Mouse (Mus musculus) Patski (cell line): ENCODE measurements around the gene Mrgpra2a. TPM values are rescaled to one million over a fixed set of nuclear protein-coding genes. Genes with fewer than 3 reads are reported as not detected.
"Not testable (repeated sequence)": the region's sequence is repeated elsewhere in the genome, so short reads cannot be mapped to it uniquely, and the experiment has no call there.

ENCODE experiments used
- ATAC-seq: fragments of 100-300 bp; one replicate; pipeline ENCODE4 v1.8.0; 2021
- CTCF ChIA-PET: fragments of 350-600 bp; sonication (Branson Sonifier 250); formaldehyde crosslinking; loops from one replicate; lab custom pipeline; 2022; ENCODE audit warnings: inconsistent platforms; lab: Charles Lee
- POLR2A ChIA-PET: fragments of 350-600 bp; sonication (Branson Sonifier 250); formaldehyde crosslinking; loops from one replicate; lab custom pipeline; 2022; ENCODE audit warnings: antibody characterized with exemption, inconsistent platforms; lab: Charles Lee
- DNase-seq: peaks from one replicate; pipeline ENCODE4 v3.0.0-alpha.2; 2011; ENCODE audit warnings: low read depth, low spot score
- H3K27me3 ChIP-seq: fragments of 371-371 bp; one replicate; pipeline ENCODE4 v1.5.1; 2021
- CTCF ChIP-seq: fragments of 100-300 bp; IDR thresholded peaks from one replicate; pipeline ENCODE4 v1.5.1; 2021
- in situ Hi-C: fragments of 300-500 bp; cut with MboI; formaldehyde crosslinking; loops from 3 replicates; pipeline ENCODE4 v1.11.1; 2018; ENCODE audit warnings: low pct_unique_long_range_greater_than_20kb, mixed read lengths
- polyA plus RNA-seq: library from polyadenylated mRNA; unstranded; gene quantifications from one replicate; pipeline ENCODE4 v1.2.3, GENCODE M21; 2021

Mrgpra2a gene
- polyA plus RNA-seq: not detected

- ATAC-seq, H3K27me3 ChIP-seq, CTCF ChIA-PET, DNase-seq, in situ Hi-C loops, POLR2A ChIA-PET: not testable (repeated sequence)
These were observed at the start of gene Mrgpra2a for GRCm38 (mm10) chr7:47452015-47452414. Gene Mrgpra2a (minus strand): TSS chr7:47452139.

GRCm38 (mm10) chr7:47491266-47491665, 39.3 kb upstream of the Mrgpra2a start:
- ATAC-seq, POLR2A ChIA-PET: not testable (repeated sequence)
- CTCF ChIA-PET: interaction anchor here (0.6 kb wide), 1 partner anchor 296 kb away, joined by 3 read pairs; no protein-coding TSS in a partner anchor

GRCm38 (mm10) chr7:47489438-47489837, 37.5 kb upstream of the Mrgpra2a start:
- DNase-seq, H3K27me3 ChIP-seq, POLR2A ChIA-PET, CTCF ChIA-PET, in situ Hi-C loops, ATAC-seq: not testable (repeated sequence)

More at GRCm38 (mm10) chr7:47491266-47491665, 39.3 kb upstream of the Mrgpra2a start:
- H3K27me3 ChIP-seq, DNase-seq: not testable (repeated sequence)
- in situ Hi-C loops: loop anchor here (10.0 kb wide), 1 partner anchor 156 kb away; no protein-coding TSS in a partner anchor

- CTCF ChIA-PET, DNase-seq, in situ Hi-C loops, H3K27me3 ChIP-seq, POLR2A ChIA-PET, ATAC-seq: not testable (repeated sequence)
These were observed 31.2 kb upstream of the Mrgpra2a start for GRCm38 (mm10) chr7:47483181-47483580.

- CTCF ChIA-PET, H3K27me3 ChIP-seq, ATAC-seq, POLR2A ChIA-PET, DNase-seq, in situ Hi-C loops: not testable (repeated sequence)
These were observed 22.0 kb upstream of the Mrgpra2a start for GRCm38 (mm10) chr7:47473904-47474303.

GRCm38 (mm10) chr7:47465278-47465981, 13.5 kb upstream of the Mrgpra2a start:
- DNase-seq, H3K27me3 ChIP-seq, POLR2A ChIA-PET, CTCF ChIA-PET, ATAC-seq, in situ Hi-C loops: not testable (repeated sequence)

GRCm38 (mm10) chr7:47445729-47446128, 6.2 kb downstream of the Mrgpra2a start:
- in situ Hi-C loops, POLR2A ChIA-PET, DNase-seq, ATAC-seq, CTCF ChIA-PET, H3K27me3 ChIP-seq: not testable (repeated sequence)

- CTCF ChIA-PET, DNase-seq, in situ Hi-C loops, H3K27me3 ChIP-seq, ATAC-seq, POLR2A ChIA-PET: not testable (repeated sequence)
These were observed 15.5 kb downstream of the Mrgpra2a start for GRCm38 (mm10) chr7:47436463-47436862.

GRCm38 (mm10) chr7:47427815-47428508, 24.0 kb downstream of the Mrgpra2a start:
- ATAC-seq, POLR2A ChIA-PET, DNase-seq, H3K27me3 ChIP-seq, CTCF ChIA-PET, in situ Hi-C loops: not testable (repeated sequence)

GRCm38 (mm10) chr7:47410602-47411001, 41.3 kb downstream of the Mrgpra2a start:
- in situ Hi-C loops: no loop called here
- TF ChIP-seq CTCF: no peak
- POLR2A ChIA-PET: no interaction called here
- DNase-seq (no peak), ATAC-seq (no peak)
- H3K27me3 ChIP-seq: no peaks in the 10 kb centered on the region
- CTCF ChIA-PET: no interaction called here

GRCm38 (mm10) chr7:47409545-47409944, 42.4 kb downstream of the Mrgpra2a start:
- CTCF ChIA-PET: no interaction called here
- POLR2A ChIA-PET: no interaction called here
- TF ChIP-seq CTCF: no peak
- DNase-seq (no peak), ATAC-seq (no peak)
- in situ Hi-C loops: no loop called here
- H3K27me3 ChIP-seq: no peaks in the 10 kb centered on the region
